In genomic region chr14:57545526-57545925, GRCm38 (mm10) we compare ENCODE assay signal across 23 mouse cellular contexts. TPM values are rescaled to one million over a fixed set of nuclear protein-coding genes. Genes with fewer than 3 reads are reported as not detected.
"Had no signal": no experiment of that assay in that cellular context is flagged by ENCODE, and none has a peak within 500 bp of the region (broad histone marks: within the 10 kb centered on the region; RNA-seq: fewer than 3 reads in every experiment).

No protein-coding gene starts in this region.

- ATAC-seq: intestine, embryonic 16.5 days had no signal

- H3K27ac ChIP-seq: kidney, postnatal 0 days; layer of hippocampus, adult 2 months; liver, embryonic 13.5 days; midbrain, embryonic 12.5 days; neural tube, embryonic 13.5 days had no signal

- H3K4me2 ChIP-seq: limb, embryonic 13.5 days; liver, embryonic 13.5 days; midbrain, embryonic 12.5 days; neural tube, embryonic 13.5 days; stomach, embryonic 15.5 days had no signal

- H3K27me3 ChIP-seq: limb, embryonic 13.5 days; neural tube, embryonic 13.5 days; stomach, embryonic 15.5 days had no signal

- H3K4me1 ChIP-seq: neural tube, embryonic 13.5 days had no signal

- H3K9ac ChIP-seq: limb, embryonic 13.5 days; liver, embryonic 13.5 days; midbrain, embryonic 12.5 days; neural tube, embryonic 13.5 days; stomach, embryonic 15.5 days had no signal

- DNase-seq: kidney, adult 2 months; kidney, postnatal 25 days; layer of hippocampus, adult 9-11 months; liver; liver, embryonic 13.5 days; lung, adult 2 months; lung, postnatal 14 days; lung, postnatal 4 days; right cerebral cortex, adult 18-20 months; right cerebral cortex, postnatal 25 days; spleen, adult 18-20 months; thymus, postnatal 25 days had no signal

- H3K9me3 ChIP-seq: limb, embryonic 10.5 days; liver, embryonic 13.5 days; midbrain, embryonic 12.5 days; neural tube, embryonic 13.5 days; stomach, embryonic 15.5 days had no signal

- H3K4me3 ChIP-seq: layer of hippocampus, adult 2 months; limb, embryonic 10.5 days; limb, embryonic 13.5 days; liver, embryonic 13.5 days; midbrain, embryonic 12.5 days; myocyte; neural tube, embryonic 13.5 days; stomach, embryonic 15.5 days had no signal

RNA-seq across cellular contexts. Expression of gene Il17d, which starts 20.9 kb away (rescaled TPM):
- total RNA-seq: megakaryocyte progenitor cell, adult 5-6 weeks; monocyte, adult 5-6 weeks had no signal
